Mouse (Mus musculus) brain, adult 2 months (tissue): ENCODE results near the gene Aqp2.

Source experiments
- DNase-seq: peaks from one replicate; pipeline ENCODE4 v3.0.0; 2011; ENCODE audit warnings: low read depth, low spot score

Aqp2 gene

DNA sequence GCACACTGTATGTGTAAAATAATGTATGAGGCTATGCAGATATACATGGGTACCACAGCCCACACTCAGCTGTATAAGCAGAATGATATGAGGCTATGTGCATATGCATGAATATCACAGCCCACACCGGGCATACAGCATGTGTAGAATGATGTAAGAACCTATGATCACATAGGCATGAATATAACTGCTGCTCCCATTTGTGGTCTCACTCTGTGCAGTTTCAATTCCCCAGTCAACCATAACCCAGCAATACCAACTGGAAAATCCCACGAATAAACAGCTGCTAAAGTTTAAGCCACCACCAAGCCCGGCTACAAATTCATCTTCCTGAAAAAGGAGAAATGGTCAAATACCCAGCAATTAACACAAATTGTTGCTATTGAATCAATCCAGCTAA, 39.7 kb downstream of the Aqp2 start:
- no peak for DNase-seq

DNA sequence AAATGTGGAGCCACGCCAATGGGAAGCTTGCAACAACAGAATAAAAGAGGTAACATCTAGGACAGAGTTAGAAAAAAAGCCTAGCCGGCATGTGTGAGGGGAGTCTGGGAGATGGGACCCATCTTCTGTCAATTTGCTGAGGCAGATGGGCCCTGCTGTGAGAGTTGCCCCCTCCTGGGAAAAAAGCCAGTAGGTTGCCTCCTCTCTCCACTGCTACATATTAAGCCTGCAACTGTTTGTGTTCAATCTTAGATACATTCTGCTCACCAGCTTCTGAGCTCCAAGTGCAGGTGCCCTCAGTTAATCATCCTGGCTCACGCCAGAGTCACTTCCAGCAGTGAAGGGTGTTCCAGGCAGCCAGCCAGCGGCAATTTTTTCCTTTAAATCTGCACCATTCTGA, 41.0 kb downstream of the Aqp2 start:
- peak; percentile 70 for DNase-seq

DNA sequence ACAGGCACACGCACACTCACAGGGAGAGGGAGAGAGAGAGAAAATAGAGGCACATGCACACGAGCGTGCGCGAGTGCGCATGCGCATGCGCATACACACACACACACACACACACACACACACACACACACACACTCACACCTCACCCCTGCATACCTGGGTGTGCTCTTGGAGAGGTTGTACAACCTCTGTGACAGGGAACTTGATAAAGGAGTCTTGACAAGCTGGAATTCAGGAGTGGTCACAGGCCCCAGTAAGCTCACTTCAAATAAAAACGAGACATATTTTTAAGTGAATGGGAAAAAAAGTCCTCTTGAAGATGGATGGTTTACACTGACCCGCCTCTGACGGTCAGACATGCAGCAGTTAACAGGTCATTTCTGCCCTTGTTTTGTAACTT, 43.2 kb downstream of the Aqp2 start:
- no peak for DNase-seq

DNA sequence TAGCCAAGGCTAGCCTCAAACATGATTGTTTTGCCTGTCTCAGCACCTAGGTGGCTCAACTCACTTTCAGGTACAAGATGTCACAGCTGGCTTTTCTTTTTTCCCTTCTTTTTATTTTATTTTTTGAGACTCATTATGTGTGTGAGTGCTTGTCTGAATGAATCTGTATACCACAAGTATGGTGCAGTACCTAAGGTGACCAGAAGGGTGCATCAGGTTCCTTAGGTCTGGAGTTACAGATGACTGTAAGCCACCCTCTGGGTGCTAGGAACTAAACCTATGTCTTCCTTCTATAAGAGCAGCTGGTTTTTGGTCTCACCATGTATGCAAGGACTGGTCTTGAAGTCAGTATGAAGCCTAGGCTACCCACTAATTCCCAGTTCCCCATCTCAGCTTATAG, 52.8 kb downstream of the Aqp2 start:
- DNase-seq, result no peak
